Mouse (Mus musculus) embryonic facial prominence, embryonic 10.5 days (tissue): ENCODE results near the gene Sars2. TPM values are rescaled to one million over a fixed set of nuclear protein-coding genes. Genes with fewer than 3 reads are reported as not detected.
A peak's percentile ranks its signal among the peaks of the same experiment; 100 is the strongest.

Source experiments
- DNase-seq: peaks from one replicate; pipeline ENCODE4 v3.0.0-alpha.2; 2017; ENCODE audit warnings: low spot score
- H3K27ac ChIP-seq: fragments of 300-500 bp; sonication (generic); replicated peaks from 2 replicates; pipeline ENCODE4 v1.5.1; 2016; ENCODE audit warnings: mild to moderate bottlenecking
- H3K27me3 ChIP-seq: fragments of 300-500 bp; sonication (generic); replicated peaks from 2 replicates; pipeline ENCODE4 v1.6.1; 2016; ENCODE audit warnings: low read depth, mild to moderate bottlenecking; ENCODE audit not compliant: poor library complexity, severe bottlenecking
- H3K36me3 ChIP-seq: fragments of 300-500 bp; sonication (generic); replicated peaks from 2 replicates; pipeline ENCODE4 v1.6.1; 2016; ENCODE audit warnings: mild to moderate bottlenecking, moderate library complexity
- H3K4me1 ChIP-seq: fragments of 300-500 bp; sonication (generic); 2 replicates; pipeline ENCODE4 v1.6.1; 2016
- H3K4me3 ChIP-seq: fragments of 300-500 bp; sonication (generic); 2 replicates; pipeline ENCODE4 v1.5.1; 2016; ENCODE audit warnings: mild to moderate bottlenecking, moderate library complexity
- H3K9me3 ChIP-seq: fragments of 300-500 bp; sonication (generic); 2 replicates; pipeline ENCODE4 v1.6.1; 2016; ENCODE audit warnings: mild to moderate bottlenecking
- WGBS: fragments of 180-500 bp; shearing (Covaris S2); methylation state at CpG from one replicate; pipeline ENCODE4 v1.1.7; 2016; 5-methylcytosine and 5-hydroxymethylcytosine counted together
- polyA plus RNA-seq: library from polyadenylated mRNA; unstranded; fragments of >200 nt; fragmentation: Nextera tagmentation; extraction: Ambion mirVana; gene quantifications from 2 replicates; pipeline ENCODE4 v1.2.1, GENCODE M21; 2016

Gene Sars2
- polyA plus RNA-seq, 1 experiment from 2014 or later: 40.3 TPM

DNA sequence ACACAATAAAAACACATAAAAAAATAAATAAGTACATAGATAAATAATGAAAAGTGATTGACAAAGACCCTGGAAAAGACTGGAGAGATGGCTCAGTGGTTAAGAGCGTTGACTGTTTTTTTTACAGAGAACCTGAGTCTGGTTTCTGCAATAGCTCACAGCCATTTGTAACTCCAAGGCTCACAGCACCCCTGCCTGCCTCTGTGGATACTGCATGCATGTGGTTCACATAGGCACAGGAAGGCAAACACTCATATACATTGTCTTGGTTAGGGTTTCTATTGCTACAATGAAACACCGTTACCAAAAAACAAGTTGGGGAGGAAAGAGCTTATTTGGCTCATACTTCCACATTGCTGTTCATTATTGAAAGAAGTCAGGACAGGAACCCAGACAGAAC lies 26.2 kb upstream of the Sars2 start:
- H3K4me1 ChIP-seq: peaks cover 27% of the 10 kb centered on the region
- H3K4me3 ChIP-seq: no peak overlapping the region
- WGBS: 98% methylated on average over 2 of the region's 2 CpGs
- no peak overlapping the region for H3K27ac ChIP-seq
- DNase-seq: no peak
- H3K9me3 ChIP-seq: no peaks in the 10 kb centered on the region
- peaks cover 13% of the 10 kb centered on the region; the same call in 1 of the 2 replicates for H3K27me3 ChIP-seq
- H3K36me3 ChIP-seq: no peaks in the 10 kb centered on the region

DNA sequence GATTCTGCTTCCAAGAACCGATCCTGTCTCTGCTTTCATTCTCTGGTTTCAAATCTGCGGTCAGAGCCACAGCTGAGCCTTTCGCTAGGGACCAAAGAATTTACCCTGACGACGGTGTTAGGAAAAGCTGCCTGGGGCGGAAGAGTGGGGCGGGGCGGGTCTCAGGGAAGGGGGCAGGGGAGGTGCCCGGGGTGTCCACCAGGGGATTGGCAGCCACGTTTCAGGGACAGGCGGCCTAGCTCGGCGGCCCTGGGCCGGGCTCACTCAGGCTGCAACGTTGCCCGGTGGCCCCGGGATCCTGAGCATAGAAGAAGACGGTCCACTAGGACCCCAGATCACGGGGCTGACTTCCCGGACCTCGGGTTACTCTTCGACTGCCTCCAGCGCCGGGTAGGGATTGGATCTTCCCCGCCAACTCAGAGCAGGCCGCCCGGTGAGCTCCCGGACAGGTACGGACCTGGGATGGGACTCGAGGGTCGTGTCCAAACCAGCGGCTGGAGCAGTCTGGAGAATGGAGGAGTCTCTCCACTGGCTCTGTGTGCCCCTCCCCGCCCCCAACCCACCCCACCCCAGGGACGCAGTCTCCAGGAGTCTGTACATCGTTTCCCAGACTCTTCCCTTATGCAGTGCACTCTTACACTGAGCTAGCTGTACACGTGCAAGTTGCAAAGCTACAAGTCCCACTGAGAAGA lies 25.1 kb upstream of the Sars2 start, which contains the start of gene Fbxo17:
Gene Fbxo17, plus strand, starts transcription at position 215 of the 692 bp plus-strand sequence.
- peak within 1 kb of the TSS; percentile 65 for H3K4me3 ChIP-seq
- H3K36me3 ChIP-seq: no peaks in the 10 kb centered on the region
- H3K9me3 ChIP-seq: no peaks in the 10 kb centered on the region
- WGBS: 3% methylated on average over 36 of the region's 36 CpGs
- peaks cover 27% of the 10 kb centered on the region for H3K4me1 ChIP-seq
- peak within 1 kb of the TSS; percentile 86 for H3K27ac ChIP-seq
- H3K27me3 ChIP-seq: peaks cover 13% of the 10 kb centered on the region; the same call in 1 of the 2 replicates
- DNase-seq: peak; percentile 88

DNA sequence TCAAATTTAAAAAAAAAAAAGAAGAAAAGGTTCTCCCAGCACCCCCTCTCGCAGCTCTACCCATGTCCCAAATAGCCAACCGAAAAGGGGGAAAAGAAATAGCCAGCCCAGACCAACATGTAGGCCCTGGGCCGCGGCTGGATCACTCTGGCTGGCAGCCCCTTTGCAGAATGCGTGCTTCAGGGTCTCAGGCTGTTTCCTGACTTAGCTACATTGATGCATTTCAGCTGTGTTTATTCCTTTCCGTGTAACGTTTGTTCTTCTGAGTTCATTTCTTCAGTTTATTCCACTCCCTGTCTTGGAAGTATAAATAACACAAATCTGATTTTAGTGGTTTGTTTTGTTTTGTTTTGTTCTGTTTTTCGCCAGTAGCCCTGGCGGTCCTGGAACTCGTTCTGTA lies 24.1 kb upstream of the Sars2 start:
- peaks cover 13% of the 10 kb centered on the region; the same call in 1 of the 2 replicates for H3K27me3 ChIP-seq
- H3K4me3 ChIP-seq: no peak overlapping the region
- no peaks in the 10 kb centered on the region for H3K36me3 ChIP-seq
- no peaks in the 10 kb centered on the region for H3K9me3 ChIP-seq
- peaks cover 27% of the 10 kb centered on the region for H3K4me1 ChIP-seq
- no peak overlapping the region for H3K27ac ChIP-seq
- 87% methylated on average over 10 of the region's 10 CpGs for WGBS
- DNase-seq: no peak

DNA sequence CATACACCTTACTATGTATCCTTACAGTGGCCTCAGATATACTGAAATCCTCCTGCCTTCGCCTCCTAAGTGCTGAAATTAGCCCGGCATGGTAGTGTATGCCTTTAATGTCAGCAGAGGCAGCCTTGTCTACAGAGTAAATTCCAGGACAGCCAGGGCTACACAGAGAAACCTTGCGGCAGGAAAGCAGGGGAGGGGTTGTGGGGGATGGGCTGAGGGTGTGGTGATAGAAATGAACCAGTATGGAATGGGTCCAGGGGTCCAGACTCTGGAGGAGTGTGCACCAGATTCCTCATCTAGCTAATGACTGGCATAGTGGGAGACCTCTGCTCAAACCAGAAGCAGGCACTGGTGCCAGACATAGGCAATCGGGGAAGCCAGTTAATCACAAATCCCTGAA lies 22.6 kb upstream of the Sars2 start:
- Histone ChIP-seq H3K9me3 (no peaks in the 10 kb centered on the region), H3K27me3 (peaks cover 13% of the 10 kb centered on the region; the same call in 1 of the 2 replicates), H3K4me1 (peaks cover 23% of the 10 kb centered on the region), H3K27ac (no peak overlapping the region), H3K4me3 (no peak overlapping the region), H3K36me3 (peaks cover 1% of the 10 kb centered on the region)
- DNase-seq: no peak
- 51% methylated on average over 4 of the region's 4 CpGs for WGBS

DNA sequence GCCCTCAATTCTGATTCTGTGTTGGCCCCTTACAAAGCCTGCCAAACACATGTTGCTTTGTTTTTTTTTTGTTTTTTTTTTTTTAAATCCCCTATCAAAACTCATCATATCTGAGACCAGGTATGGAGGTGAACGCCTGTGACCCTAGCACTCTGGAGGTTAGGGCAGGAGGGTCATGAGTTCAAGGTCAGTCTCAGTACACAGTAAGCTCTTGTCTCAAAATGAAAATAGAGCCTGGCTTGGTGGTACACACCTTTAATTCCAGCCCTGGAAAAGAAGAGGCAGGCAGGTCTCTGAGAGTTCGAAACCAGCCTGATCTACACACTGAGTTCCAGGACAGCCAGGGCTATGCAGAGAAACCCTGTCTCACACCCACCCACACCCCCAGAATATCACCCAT lies 22.1 kb upstream of the Sars2 start:
- Histone ChIP-seq H3K36me3 (peaks cover 6% of the 10 kb centered on the region), H3K9me3 (no peaks in the 10 kb centered on the region), H3K27me3 (peaks cover 10% of the 10 kb centered on the region; the same call in 1 of the 2 replicates), H3K27ac (no peak overlapping the region), H3K4me3 (no peak overlapping the region), H3K4me1 (peaks cover 23% of the 10 kb centered on the region)
- no peak for DNase-seq
- 85% methylated on average over 2 of the region's 2 CpGs for WGBS

DNA sequence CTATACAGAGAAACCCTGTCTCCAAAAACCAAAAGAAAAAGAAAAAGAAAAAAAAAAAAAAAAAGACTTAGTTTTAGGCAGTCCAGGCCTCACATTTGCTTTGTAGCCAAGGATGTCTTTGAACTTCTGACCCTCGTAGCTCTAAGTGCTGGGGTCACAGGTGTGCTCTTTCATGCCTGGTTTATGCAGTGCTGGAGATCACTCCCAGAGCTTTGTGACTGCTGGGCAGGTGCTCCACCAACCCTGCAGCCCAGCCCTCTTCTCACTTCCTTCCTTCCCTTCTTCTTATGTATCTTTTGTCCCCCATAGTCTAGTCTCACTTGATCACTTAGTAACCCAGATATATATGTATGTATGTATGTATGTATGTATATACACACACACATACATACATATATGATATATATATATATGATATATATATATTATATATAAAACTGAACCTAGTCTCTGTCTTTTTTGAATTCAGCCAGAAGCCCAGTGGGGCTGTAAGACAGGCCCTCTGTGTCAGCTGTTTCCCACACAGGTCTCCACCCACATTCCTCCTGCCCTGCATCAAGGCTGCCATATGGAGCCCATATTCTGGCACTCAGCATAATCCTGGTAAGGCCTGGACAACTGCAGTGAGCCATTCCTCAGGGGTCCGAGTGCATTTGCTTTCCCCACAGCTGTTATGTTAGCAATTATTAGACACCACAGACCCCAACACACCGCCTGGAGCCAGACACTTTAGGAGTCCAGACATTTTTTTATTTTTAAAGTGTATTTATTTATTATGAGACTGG lies 20.8 kb upstream of the Sars2 start:
- peak; percentile 42 for DNase-seq
- Histone ChIP-seq H3K9me3 (no peaks in the 10 kb centered on the region), H3K4me1 (peaks cover 21% of the 10 kb centered on the region), H3K36me3 (peaks cover 12% of the 10 kb centered on the region), H3K27me3 (0 out of 2 replicates have a peak, but pooled peaks cover 3% of the 10 kb centered on the region), H3K27ac (no peak overlapping the region), H3K4me3 (no peak overlapping the region)
- WGBS: 66% methylated on average over 3 of the region's 3 CpGs

DNA sequence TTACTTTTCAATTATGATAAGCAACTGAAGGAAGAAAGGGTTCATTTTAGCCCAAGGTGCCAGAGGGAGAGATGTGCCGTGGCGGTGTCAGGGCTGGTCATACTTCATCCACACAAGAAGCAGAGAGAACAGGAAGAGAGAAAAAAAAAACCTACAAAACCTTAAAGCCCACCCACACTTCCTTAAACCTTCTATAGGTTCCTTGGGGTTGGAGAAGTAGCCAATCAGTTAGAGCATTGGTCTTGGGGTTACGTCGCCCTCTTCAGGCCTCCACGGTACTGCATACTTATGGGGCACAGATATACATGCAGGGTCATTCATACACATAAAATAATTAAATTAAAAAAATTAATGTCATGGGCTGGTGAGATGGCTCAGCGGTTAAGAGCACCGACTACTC lies 19.7 kb upstream of the Sars2 start:
- 0 out of 2 replicates have a peak, but pooled peaks cover 3% of the 10 kb centered on the region for H3K27me3 ChIP-seq
- no peak overlapping the region for H3K27ac ChIP-seq
- no peaks in the 10 kb centered on the region for H3K9me3 ChIP-seq
- H3K4me3 ChIP-seq: no peak overlapping the region
- peaks cover 10% of the 10 kb centered on the region for H3K4me1 ChIP-seq
- 90% methylated on average over 7 of the region's 7 CpGs for WGBS
- peaks cover 12% of the 10 kb centered on the region for H3K36me3 ChIP-seq
- DNase-seq: no peak

DNA sequence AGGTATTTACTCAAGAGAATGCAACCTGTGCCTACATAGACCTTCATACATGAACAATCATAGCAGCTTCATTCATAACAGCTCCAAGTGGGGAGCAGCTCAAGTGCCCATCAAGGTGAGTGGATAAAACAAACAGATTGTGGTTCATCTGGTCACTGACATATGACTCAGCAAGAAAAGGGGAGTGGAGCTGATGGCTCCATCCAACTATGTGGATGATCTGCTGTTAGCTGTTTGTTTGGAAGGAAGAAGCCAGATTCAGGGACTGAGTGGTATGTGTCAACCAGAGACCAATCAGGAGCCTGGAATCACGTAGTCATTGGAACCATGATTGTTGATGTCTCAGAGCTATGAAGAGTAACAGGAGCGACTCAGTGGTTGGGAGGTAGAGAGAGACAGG lies 17.2 kb upstream of the Sars2 start:
- Histone ChIP-seq H3K36me3 (peaks cover 12% of the 10 kb centered on the region), H3K4me1 (no peaks in the 10 kb centered on the region; the same call in 1 of the 2 replicates), H3K27ac (no peak overlapping the region), H3K4me3 (no peak overlapping the region), H3K27me3 (no peaks in the 10 kb centered on the region), H3K9me3 (no peaks in the 10 kb centered on the region)
- no peak for DNase-seq
- 94% methylated on average over 2 of the region's 2 CpGs for WGBS

DNA sequence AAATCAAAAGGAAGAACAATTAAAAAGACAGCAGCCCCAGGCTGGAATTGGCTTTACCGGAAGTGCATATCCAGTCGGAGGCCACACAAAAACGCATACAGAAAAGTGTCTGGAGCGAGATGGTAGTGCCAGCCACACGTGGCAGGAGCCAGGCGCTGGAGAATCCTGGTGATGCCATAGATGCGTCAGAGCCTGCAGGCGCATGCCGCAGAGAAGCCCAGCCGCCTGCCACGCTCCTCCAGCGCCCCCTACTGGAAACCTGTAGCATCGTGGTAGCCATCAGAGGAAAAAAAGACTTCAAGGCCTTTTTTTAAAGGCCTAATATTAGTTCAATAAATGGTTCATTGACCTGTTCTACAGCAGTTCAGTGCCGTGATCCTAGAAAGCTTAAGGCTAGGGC lies 15.2 kb upstream of the Sars2 start:
- peaks cover 10% of the 10 kb centered on the region for H3K27me3 ChIP-seq
- 8% methylated on average over 14 of the region's 14 CpGs for WGBS
- H3K36me3 ChIP-seq: peaks cover 22% of the 10 kb centered on the region
- peak; percentile 86 for DNase-seq
- H3K4me3 ChIP-seq: no peak overlapping the region
- H3K27ac ChIP-seq: no peak overlapping the region
- H3K4me1 ChIP-seq: no peaks in the 10 kb centered on the region
- peaks cover 10% of the 10 kb centered on the region for H3K9me3 ChIP-seq

DNA sequence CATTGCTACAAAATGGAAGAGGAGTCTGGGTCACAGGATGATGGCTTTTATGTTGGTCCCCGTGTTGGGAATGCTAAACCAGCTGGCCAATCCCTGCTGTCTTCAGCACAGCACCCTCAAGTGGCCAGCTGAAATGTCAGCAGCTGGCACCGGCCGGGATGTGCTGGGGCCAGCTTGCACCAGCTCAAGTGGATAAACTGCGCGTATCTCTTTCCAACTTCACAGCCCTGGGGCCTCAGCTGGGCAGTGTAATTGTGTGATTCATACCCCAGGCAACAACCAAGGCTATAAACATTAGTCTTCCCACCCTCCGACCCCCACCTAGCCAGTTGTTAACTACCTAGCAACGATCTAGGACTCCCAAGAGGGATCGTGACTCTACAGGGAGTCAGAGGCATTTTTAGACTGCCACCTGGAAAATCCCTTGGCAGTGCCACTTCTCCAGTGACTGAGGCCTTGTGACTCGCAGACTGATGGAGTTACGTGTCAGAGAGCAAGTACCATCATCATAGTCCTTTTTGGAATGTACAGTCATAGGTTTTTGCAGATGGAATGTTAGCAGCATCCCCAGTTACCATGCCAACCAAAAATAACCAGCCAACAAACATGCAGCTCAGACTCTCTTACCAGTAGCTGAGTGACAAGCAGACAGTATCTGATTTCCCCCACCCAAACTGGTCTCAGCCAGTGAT lies 14.0 kb upstream of the Sars2 start:
- no peak overlapping the region for H3K27ac ChIP-seq
- WGBS: 57% methylated on average over 10 of the region's 10 CpGs
- no peak overlapping the region for H3K4me3 ChIP-seq
- peaks cover 23% of the 10 kb centered on the region for H3K36me3 ChIP-seq
- H3K9me3 ChIP-seq: peaks cover 13% of the 10 kb centered on the region
- peaks cover 18% of the 10 kb centered on the region for H3K27me3 ChIP-seq
- H3K4me1 ChIP-seq: peaks cover 7% of the 10 kb centered on the region
- peak; percentile 24 for DNase-seq

DNA sequence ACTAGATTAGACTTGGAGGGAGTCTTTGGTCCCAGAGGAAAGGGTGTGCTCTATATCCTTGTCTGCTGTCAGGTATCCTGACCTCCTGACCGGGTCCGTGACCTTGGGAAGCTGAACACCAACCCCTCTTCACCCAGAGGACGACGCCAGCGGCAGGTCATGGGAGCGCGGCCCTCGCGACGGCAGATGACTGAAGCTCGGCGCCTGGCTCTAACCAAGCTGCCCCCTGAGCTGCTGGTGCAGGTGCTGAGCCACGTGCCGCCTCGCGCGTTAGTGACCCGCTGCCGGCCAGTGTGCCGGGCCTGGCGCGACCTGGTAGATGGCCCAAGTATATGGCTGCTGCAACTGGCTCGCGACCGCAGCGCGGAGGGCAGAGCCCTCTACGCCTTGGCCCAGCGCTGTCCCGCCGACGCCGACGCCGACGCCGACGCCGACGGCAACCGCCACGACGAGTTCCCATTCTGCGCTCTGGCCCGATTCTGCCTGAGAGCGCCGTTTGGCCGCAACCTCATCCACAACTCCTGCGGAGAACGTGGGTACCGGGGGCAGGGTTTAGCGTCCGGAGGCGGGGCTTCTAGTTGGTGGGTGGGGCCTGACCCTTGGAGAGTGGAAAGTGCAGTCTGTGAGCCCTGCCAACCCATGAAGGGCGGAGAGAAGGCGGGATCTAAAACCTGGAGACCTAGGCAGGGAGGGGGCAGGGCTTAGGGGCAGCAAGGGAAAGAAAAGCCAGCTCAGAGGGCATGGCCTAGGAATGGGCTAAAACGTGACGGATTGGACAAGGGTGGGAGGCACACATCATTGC lies 9.2 kb upstream of the Sars2 start:
- 3% methylated on average over 58 of the region's 58 CpGs for WGBS
- H3K27me3 ChIP-seq: peaks cover 18% of the 10 kb centered on the region
- peaks cover 38% of the 10 kb centered on the region for H3K36me3 ChIP-seq
- H3K4me1 ChIP-seq: peaks cover 18% of the 10 kb centered on the region
- DNase-seq: peak; percentile 90
- peak overlapping the region; percentile 76 for H3K27ac ChIP-seq
- peak overlapping the region; percentile 61 for H3K4me3 ChIP-seq
- H3K9me3 ChIP-seq: peaks cover 13% of the 10 kb centered on the region

DNA sequence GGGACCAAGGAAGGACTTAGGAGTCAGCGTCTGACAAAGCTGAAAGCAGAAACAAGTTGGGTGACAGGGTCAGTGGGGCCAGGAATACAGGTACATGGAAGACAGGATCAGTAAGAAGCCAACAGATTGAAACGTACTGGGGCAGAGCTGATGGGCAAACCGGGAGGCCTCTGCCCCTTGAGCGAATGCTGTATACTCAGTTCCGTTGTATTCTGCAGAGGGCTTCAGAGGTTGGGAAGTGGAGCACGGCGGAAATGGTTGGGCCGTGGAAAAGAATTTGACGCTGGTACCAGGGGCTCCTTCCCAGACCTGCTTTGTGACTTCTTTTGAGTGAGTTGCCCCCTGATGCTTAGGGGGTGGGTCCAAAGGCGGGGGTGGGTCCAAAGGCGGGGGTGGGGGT lies 8.6 kb upstream of the Sars2 start:
- Histone ChIP-seq H3K27ac (peak overlapping the region; percentile 76), H3K36me3 (peaks cover 45% of the 10 kb centered on the region), H3K9me3 (peaks cover 13% of the 10 kb centered on the region), H3K4me3 (peak overlapping the region; percentile 61), H3K27me3 (peaks cover 18% of the 10 kb centered on the region), H3K4me1 (peaks cover 18% of the 10 kb centered on the region)
- WGBS: 6% methylated on average over 11 of the region's 11 CpGs
- no peak for DNase-seq
